Mouse (Mus musculus) thymus, postnatal 0 days (tissue): ENCODE measurements around the gene Morn4. TPM values are rescaled to one million over a fixed set of nuclear protein-coding genes. Genes with fewer than 3 reads are reported as not detected.

Experiments used
- DNase-seq: peaks from one replicate; pipeline ENCODE4 v3.0.0-alpha.2; 2015; ENCODE audit warnings: low spot score
- polyA plus RNA-seq: library from polyadenylated mRNA; unstranded; fragments of >200 nt; fragmentation: Nextera tagmentation; extraction: Ambion mirVana; gene quantifications from 2 replicates; pipeline ENCODE4 v1.2.1, GENCODE M21; 2015

Morn4 gene
- 1.8 and 2.2 TPM in 2 replicates for polyA plus RNA-seq

- peak; percentile 63 for DNase-seq
Measured at GRCm38 (mm10) chr19:42086166-42086565, at the start of gene Morn4. Gene Morn4, minus strand, starts transcription at chr19:42086357.

DNA sequence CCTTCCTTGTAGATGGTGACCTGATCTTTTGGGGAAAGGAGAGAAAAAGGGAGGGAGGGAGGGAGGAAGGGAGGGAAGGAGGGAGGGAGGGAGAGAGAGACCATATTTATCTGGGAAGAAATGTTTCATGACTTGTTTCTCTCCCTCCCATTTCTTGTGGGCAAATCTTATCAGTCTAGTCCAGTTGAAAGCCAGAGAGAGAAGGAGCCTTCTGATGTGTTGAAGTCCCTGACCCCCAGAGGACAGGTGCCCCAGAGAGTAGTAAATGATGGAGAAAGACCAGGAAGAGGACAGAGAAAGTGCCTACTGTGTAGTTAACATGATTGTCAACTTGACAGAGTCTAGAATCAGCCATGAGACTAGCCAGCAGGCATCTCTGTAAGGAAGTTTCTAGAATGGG lies 48.9 kb upstream of the Morn4 start:
- DNase-seq: no peak

- no peak for DNase-seq
Measured at GRCm38 (mm10) chr19:42131101-42131500, 44.9 kb upstream of the Morn4 start.

DNA sequence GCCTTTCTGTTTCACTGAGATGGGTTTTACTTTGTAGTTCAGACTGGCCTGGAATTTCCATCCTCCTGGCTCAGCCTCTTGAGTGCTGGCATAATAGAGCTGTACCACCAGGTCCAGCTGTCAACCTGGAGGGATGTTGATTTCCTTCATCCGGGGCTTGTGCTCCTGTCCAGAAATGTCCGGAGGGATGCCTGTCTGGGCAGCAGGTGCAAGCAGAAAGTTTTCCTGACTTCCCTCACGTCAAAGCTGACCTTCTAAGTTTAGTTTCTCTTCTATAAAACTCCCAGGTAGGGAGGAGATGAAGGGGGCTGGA lies 44.1 kb upstream of the Morn4 start:
- no peak for DNase-seq

- no peak for DNase-seq
Measured at GRCm38 (mm10) chr19:42129509-42130293, 43.5 kb upstream of the Morn4 start.

DNA sequence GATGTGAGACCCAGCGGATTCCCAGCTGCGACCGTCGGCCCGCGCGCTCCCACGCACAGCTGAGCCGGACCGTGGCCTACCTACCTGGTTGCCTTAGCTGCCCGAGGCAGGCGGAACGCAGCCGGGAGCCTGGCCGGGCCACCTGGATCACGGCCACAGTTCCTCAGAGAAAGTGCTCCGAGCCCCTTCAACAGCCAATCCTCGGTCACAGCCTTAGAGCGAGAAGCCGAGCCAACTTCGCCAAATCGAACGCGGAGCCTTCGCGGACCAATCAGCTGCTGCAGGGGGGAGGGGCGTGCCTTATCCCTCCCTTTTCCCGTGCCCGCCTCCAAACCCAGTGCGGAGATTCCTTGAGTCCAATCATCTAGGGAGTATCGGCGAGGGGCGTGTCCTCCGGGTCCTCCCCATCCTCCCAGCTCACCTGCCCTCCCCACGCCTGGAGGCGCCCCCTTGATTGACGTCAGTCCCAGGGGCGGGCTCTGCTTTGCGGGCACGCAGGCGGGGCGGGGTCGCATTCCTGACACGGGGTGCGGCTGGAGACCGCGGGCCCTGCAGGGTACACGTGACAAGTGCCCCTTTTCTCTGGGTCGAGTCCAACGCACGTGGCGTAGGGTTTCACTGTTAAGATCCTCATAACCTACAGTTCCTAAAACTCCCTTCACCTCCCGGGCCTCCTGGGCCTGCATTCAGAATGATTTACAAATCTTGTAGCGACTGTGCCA lies 42.8 kb upstream of the Morn4 start, which contains the start of gene Avpi1:
TSS of gene Avpi1 (minus strand) at position 273 of the 722 bp plus-strand sequence.
- DNase-seq: peak; percentile 95

- no peak for DNase-seq
Measured at GRCm38 (mm10) chr19:42128052-42128740, 42.0 kb upstream of the Morn4 start.

DNA sequence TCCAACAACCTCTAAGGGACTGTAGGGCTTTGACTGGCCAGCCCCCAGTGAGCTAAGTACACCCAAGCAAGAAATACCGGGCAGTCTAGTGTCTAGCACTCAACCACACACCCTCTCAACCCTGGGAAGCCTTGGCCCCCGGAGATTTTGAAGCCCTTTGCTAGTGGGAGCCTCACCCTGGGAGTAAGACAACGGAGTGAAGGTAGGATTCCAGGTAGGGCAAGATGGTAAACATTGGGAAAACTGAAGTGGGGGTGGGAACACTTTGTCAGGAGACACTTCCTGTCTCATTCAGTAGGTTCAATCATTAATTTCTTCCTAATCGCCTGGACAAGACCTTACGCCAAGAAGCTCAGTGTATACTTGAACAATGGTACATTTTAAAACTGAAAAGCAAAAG lies 40.9 kb upstream of the Morn4 start:
- DNase-seq: no peak

DNA sequence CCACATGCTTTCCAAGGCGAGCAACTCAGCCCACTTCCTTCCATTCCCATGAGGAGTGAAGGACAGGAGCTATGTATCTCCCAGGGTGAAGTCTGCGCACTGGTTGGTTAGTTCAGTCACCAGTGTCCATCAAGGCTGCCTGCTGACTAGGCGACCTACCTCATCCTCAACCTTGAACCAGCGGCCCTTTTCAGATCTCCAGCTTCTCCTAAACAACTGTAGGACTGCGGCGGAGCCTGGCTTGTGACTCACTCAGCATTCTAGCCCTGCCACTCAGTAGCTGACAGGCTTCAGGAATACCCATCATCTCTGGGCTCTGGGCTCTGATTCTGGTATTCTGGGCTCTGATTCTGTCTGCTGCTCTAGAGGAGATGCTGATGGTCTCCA lies 40.1 kb upstream of the Morn4 start:
- DNase-seq: no peak

DNA sequence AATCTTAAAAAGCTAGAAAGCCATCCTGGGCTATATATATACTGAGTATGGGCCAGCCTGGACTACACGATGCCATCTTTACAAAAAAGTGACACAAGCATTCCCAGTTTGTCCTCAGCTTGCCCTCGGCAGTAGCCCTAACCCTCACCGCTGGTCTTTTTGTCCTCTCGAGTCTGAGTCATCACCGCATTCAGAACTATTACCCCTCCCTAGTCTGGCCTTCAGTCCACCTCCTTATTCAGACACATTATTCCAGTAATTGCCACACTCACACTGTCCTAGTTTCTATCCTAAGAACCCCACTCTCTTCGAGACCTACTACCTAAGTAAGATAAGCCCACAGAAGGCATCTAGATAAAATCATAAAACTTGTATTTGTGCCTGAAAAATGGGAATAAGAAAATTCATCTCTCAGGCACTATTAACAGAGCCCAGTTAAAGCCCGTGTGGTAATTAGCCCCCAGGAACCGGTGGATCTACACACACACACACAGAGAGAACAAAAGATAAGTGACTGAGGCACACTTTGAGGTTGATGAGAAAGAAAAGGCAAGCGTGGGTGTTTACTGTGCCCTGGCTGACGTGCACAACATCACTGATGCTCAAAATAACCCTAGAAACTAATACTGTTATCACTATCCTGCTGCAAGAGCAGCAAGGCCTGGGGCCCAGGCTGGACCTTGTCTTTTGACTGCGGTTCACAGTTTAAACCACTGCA lies 39.5 kb upstream of the Morn4 start:
- no peak for DNase-seq

DNA sequence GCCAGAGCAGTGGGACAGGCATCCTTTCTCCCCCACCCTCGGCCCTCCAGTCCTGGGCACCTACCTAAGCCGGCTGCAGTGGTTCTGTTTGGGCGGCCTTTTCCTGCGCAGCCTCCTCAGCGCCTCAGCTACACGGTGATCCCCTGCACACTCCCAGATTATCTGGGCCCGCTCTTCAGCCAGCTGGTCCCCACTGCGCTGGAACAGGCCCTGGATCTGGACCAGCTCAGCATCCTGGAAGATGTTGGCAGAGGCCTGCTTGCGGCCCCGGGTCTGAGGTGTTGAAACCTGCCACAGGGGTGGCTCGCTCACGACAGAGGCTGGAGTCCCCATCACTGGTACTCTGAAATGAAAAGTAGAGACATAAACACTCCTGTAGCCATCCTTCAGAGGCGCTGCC lies 38.5 kb upstream of the Morn4 start:
- DNase-seq: no peak

GRCm38 (mm10) chr19:42120451-42120850 lies 34.3 kb upstream of the Morn4 start:
- no peak for DNase-seq

- DNase-seq: no peak
Measured at GRCm38 (mm10) chr19:42118596-42118995, 32.4 kb upstream of the Morn4 start.

DNA sequence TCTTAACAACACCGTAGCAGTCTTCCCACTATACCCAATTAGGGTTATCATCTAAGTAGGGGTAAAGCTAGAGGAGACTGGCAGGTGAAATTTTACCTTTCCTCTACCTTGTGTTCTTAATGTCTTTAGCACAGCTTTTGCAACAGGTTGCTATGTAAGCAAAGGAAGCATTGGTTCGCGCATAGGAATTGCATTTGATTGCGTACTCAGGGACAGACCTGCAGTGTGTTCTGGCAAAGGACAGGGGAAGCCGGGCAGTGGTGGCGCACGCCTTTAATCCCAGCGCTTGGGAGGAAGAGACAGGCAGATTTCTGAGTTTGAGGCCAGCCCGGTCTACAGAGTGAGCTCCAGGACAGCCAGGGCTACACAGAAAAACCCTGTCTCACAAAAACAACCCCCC lies 32.0 kb upstream of the Morn4 start:
- no peak for DNase-seq

DNA sequence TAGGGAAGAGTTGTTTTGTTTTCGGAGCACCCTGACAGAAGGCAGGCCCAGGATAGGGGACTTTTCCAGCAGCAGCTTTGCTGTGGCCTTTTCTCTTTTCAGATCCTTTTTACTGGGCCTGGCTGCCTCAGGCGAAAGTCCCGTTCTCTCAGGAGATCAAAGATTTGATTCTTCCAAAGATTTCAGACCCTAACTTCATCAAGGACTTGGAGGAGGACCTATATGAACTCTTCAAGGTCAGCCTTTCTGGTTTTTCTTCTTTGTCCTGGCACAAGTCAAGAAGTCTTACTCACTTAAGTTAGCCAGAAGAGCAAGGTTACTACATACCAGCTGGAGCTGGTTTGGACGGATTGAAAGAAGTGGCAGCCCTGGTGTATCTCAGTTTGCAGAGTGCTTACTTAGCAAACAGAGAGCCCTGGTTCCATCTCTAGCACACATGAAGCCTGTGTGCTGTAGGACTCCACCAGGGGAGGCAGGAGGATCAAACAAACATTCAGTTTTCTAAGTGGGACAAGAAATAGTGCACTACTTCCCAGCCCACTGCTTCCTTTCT lies 29.7 kb upstream of the Morn4 start:
- DNase-seq: no peak

GRCm38 (mm10) chr19:42104681-42105080 lies 18.5 kb upstream of the Morn4 start:
- DNase-seq: no peak

DNA sequence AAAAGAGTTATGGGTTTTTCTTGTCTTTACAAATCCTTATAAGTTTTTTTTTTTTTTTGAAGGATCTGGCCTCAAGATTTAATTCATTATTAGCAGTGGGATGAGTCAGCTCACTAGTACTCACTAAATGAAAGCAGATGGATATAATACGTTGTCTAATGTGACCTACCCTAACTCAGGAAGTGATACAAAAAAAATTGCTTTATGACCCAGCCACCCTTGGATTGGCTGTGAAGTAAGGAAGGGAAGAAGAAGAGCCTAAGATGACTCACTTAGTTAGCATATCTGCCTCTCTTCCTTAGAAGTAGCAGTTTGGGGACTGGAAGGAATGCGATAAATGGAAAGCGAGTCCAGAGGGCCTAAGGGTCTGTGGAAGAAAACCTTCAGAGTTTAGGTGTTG lies 13.2 kb upstream of the Morn4 start:
- no peak for DNase-seq

DNA sequence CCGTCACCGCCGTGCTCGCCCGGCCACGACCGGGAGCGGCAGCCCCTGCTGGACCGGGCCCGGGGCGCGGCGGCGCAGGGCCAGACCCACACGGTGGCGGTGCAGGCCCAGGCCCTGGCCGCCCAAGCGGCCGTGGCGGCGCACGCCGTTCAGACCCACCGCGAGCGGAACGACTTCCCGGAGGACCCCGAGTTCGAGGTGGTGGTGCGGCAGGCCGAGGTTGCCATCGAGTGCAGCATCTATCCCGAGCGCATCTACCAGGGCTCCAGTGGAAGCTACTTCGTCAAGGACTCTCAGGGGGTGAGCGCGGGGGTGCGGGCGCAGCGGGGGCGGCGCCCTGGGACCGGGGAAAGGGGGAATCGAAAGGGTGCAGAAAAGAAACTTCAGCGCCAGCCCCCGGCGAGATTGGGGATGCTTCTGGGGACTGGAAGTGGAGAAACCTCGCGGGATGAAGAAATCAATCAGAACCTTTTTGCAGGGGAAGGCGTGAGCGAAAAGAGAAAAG lies 4.5 kb upstream of the Morn4 start:
- peak; percentile 47 for DNase-seq

DNA sequence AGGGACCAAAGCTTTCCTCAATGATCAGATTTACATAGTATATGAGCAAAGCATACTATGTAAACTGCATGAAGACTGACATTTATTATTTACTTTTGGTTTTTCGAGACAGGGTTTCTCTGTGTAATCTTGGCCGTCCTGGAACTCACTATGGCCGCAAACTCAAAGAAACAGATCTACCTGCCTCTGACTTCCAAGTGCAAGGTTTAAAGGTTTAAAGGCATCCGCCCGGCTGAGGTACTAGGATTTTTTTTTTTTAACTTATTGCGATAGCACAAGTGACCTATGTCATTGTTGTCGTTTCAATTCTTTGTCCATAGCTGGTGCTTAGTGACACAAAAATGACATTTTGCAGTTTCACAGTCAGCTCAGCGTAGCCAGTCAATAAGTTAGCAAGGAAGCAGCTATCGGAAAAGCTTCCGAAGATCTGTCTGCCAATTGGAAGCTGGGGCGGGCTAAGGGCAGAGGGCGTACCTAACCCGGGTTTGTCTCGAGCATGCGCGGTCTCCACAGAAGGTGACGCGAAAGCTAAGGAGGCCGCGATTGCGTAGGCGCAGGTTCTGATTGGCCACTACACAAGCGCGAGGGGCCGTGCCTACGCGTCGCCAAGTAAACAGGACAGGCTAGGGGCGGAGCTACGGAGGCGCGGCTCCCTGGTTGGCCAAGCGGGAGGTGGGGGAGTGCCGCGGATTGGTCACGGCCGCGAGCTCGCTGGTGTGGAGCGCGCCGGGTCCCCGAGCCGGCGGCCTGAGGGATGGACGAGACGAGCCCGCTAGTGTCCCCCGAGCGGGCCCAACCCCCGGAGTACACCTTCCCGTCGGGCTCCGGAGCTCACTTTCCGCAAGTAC lies 3.8 kb upstream of the Morn4 start, which contains the start of gene Pi4k2a:
TSS of gene Pi4k2a (plus strand) at position 723 of the 848 bp plus-strand sequence.
- DNase-seq: peak; percentile 100
